Comparison of ENCODE assay signal across 8 mouse cellular contexts in genomic region chr14:25353804-25354203, GRCm38 (mm10).
DNase-seq lines count a peak whose midpoint lies in the region; ATAC-seq and TF ChIP-seq lines count a peak whose summit lies in the region.

No protein-coding gene starts in this region.

- 78% methylated on average over 8 of the region's 8 CpGs for WGBS in midbrain, postnatal 0 days
- WGBS in midbrain, embryonic 13.5 days: 90% methylated on average over 8 of the region's 8 CpGs
- WGBS in lung, embryonic 15.5 days: 51% methylated on average over 8 of the region's 8 CpGs

- ATAC-seq in midbrain, postnatal 0 days (ENCODE audit: low FRiP score): no peak
- ATAC-seq in midbrain, embryonic 13.5 days: no peak
- peak; percentile 46; the same call in 1 of the 2 replicates for ATAC-seq in lung, embryonic 15.5 days (ENCODE audit: borderline replicate concordance, extremely low read depth, low FRiP score, low TSS enrichment)
- ATAC-seq in erythroid progenitor cell, adult 5-6 weeks (replicated peaks; ENCODE audit: low FRiP score, poor library complexity, severe bottlenecking): no peak

- H3K9me3 ChIP-seq in midbrain, postnatal 0 days (ENCODE audit: low read length): no peaks in the 10 kb centered on the region
- no peaks in the 10 kb centered on the region for H3K9me3 ChIP-seq in midbrain, embryonic 13.5 days
- no peaks in the 10 kb centered on the region for H3K9me3 ChIP-seq in lung, embryonic 15.5 days

- no peaks in the 10 kb centered on the region for H3K4me1 ChIP-seq in midbrain, postnatal 0 days (ENCODE audit: insufficient read depth, low read length)
- no peaks in the 10 kb centered on the region; the same call in 1 of the 2 replicates for H3K4me1 ChIP-seq in midbrain, embryonic 13.5 days (replicated peaks)
- peaks cover 7% of the 10 kb centered on the region; the same call in 1 of the 2 replicates for H3K4me1 ChIP-seq in lung, embryonic 15.5 days

- peak; percentile 78 to 90 for DNase-seq in adrenal gland, adult (ENCODE audit: inconsistent age in 2 of 2, low spot score in 1 of 2)
- DNase-seq in adrenal gland, adult 18-20 months (ENCODE audit: low spot score in 2 of 2): no peak
- peak; percentile 74 for DNase-seq in midbrain, postnatal 0 days (ENCODE audit: low spot score)
- DNase-seq in heart, postnatal 36 days: peak; percentile 61 to 64
- DNase-seq in cerebellum, adult 11 months: no peak

- H3K36me3 ChIP-seq in midbrain, postnatal 0 days (ENCODE audit: insufficient read depth, low read length): no peaks in the 10 kb centered on the region
- no peaks in the 10 kb centered on the region for H3K36me3 ChIP-seq in midbrain, embryonic 13.5 days
- H3K36me3 ChIP-seq in lung, embryonic 15.5 days: no peaks in the 10 kb centered on the region

- H3K4me3 ChIP-seq in midbrain, postnatal 0 days (ENCODE audit: low read depth, low read length): no peak overlapping the region
- H3K4me3 ChIP-seq in midbrain, embryonic 13.5 days (replicated peaks): no peak overlapping the region
- H3K4me3 ChIP-seq in lung, embryonic 15.5 days: no peak overlapping the region

- intact Hi-C loops in heart, postnatal 36 days (cut with DNase I): no loop called here

- no peak for TF ChIP-seq CTCF in midbrain, postnatal 0 days (IDR thresholded peaks at IDR 0.05)

- H3K4me2 ChIP-seq in midbrain, postnatal 0 days (ENCODE audit: low read depth, low read length, poor library complexity, severe bottlenecking): no peak overlapping the region
- H3K4me2 ChIP-seq in midbrain, embryonic 13.5 days (replicated peaks): no peak overlapping the region
- H3K4me2 ChIP-seq in lung, embryonic 15.5 days: no peak overlapping the region

- H3K27ac ChIP-seq in midbrain, postnatal 0 days (ENCODE audit: low read depth, low read length): 0 out of 2 replicates have a peak overlapping the region, but pooled peaks have one; percentile 43
- no peak overlapping the region for H3K27ac ChIP-seq in midbrain, embryonic 13.5 days
- 0 out of 2 replicates have a peak overlapping the region, but pooled peaks have one; percentile 47 for H3K27ac ChIP-seq in lung, embryonic 15.5 days

- no peaks in the 10 kb centered on the region for H3K27me3 ChIP-seq in midbrain, postnatal 0 days (ENCODE audit: insufficient read depth, low read length)
- no peaks in the 10 kb centered on the region for H3K27me3 ChIP-seq in midbrain, embryonic 13.5 days
- no peaks in the 10 kb centered on the region for H3K27me3 ChIP-seq in lung, embryonic 15.5 days

- H3K9ac ChIP-seq in midbrain, postnatal 0 days (replicated peaks; ENCODE audit: low read length, poor library complexity, severe bottlenecking): no peak overlapping the region
- H3K9ac ChIP-seq in midbrain, embryonic 13.5 days (replicated peaks): no peak overlapping the region
- no peak overlapping the region for H3K9ac ChIP-seq in lung, embryonic 15.5 days

Comparison
In these comparisons a context has a peak if more than half of its experiments do, and no peak if none do; other contexts are left out.
1. DNase-seq: peak in adrenal gland, adult (2 of 2), midbrain, postnatal 0 days (single experiment) and heart, postnatal 36 days (2 of 2); none in adrenal gland, adult 18-20 months (0 of 2) and cerebellum, adult 11 months (single experiment).